Mouse (Mus musculus) cerebellum, adult 2 months (tissue): ENCODE measurements around the gene Elmo1.

Experiments used
- CTCF ChIP-seq: fragments of 200-500 bp; IDR thresholded peaks from 2 replicates; pipeline ENCODE4 v1.5.1; 2011; ENCODE audit warnings: low read depth, mild to moderate bottlenecking, control low read depth, low read length, moderate library complexity, borderline replicate concordance; ENCODE audit not compliant: insufficient read depth
- POLR2A ChIP-seq: fragments of 200-500 bp; IDR thresholded peaks from 2 replicates; pipeline ENCODE4 v1.6.1; 2011; ENCODE audit warnings: low read length, control low read depth, borderline replicate concordance; ENCODE audit not compliant: insufficient read depth

DNA sequence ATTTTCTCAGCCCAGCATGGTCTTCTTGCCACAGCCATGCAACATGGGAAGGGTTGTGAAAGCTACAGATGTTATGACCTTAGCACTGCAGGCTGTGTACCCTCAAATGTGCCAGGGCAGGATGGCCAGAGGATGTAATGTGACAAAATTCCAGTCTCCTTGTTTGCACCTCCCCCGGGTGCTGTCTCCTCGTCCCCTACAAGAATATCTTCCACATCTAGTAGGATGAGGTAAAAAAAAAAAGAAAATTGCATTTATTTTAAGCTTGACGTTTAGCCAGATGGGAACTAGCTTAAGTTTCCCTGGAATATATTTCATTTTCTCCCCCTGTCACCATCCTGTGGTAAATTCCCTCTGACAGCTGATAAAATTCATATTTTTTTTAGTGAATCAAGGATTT, 307.3 kb downstream of the Elmo1 start:
- TF ChIP-seq CTCF (no peak), POLR2A (no peak)
